Mouse (Mus musculus) E14TG2a.4 (cell line): ENCODE measurements around the gene Oaz1.
"Not testable (repeated sequence)": the region's sequence is repeated elsewhere in the genome, so short reads cannot be mapped to it uniquely, and the experiment has no call there.

ENCODE experiments used
- H3K27me3 ChIP-seq: 2 replicates; pipeline ENCODE4 v1.6.1; 2014; ENCODE audit warnings: low read length, control low read depth; ENCODE audit not compliant: insufficient read depth
- H3K36me3 ChIP-seq: 2 replicates; pipeline ENCODE4 v1.6.1; 2014; ENCODE audit warnings: low read length, control low read depth; ENCODE audit not compliant: insufficient read depth
- H3K4me1 ChIP-seq: replicated peaks from 2 replicates; pipeline ENCODE4 v1.6.1; 2014; ENCODE audit warnings: low read depth, low read length, control low read depth
- H3K4me3 ChIP-seq: replicated peaks from 2 replicates; pipeline ENCODE4 v1.5.1; 2014; ENCODE audit warnings: mild to moderate bottlenecking, low read length
- H3K9me3 ChIP-seq: 2 replicates; pipeline ENCODE4 v1.6.1; 2014; ENCODE audit warnings: low read length, control low read depth
- CTCF ChIP-seq: conservative IDR thresholded peaks from 2 replicates; pipeline ENCODE4 v1.5.1; 2014; ENCODE audit warnings: low read length
- NANOG ChIP-seq: IDR thresholded peaks from 2 replicates; pipeline ENCODE4 v1.6.1; 2014; ENCODE audit warnings: borderline replicate concordance, low read length, mixed read lengths
- POU5F1 ChIP-seq: IDR thresholded peaks from 2 replicates; pipeline ENCODE4 v1.6.1; 2014; ENCODE audit warnings: low read length, borderline replicate concordance

Oaz1 gene

DNA sequence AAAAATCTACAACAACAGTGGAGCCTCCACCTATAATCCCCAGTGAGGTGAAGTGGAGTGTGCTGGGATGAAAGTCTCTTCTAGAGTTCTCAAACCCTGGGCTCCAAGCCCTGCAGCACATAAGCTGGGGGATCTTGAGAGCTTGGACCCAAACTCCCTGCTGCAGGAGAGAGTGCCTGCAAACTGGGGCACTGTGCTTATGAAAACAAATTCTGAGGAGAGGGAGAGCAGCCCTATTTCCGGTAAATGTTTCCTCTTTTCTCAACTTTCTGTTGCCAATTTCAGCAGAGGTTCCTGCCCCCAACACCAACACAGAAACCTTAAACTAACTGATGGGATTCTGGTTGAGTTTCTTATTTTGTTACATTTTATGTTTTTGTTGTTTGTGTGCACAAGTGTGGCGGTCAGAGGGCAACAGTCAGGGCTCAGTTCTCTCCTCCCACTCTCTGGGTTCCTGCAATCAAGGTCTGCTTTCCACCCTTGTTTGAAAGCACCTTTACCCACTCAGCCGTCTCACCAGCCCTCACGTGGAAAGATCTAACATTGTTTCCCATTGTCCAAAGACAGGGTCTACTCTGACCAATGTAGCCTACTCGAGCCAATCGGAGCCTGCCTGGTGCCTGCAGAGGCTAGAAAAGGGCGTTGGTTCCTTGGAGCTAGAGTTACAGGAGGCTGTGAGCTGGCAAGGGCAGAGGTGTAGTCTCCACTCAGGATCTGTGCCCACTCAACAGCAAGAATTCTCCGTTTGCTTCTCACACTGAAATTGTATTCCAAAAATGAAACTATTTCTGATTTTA, 2.4 kb upstream of the Oaz1 start:
- no peak for TF ChIP-seq NANOG
- TF ChIP-seq CTCF: no peak
- no peak for TF ChIP-seq POU5F1

GRCm38 (mm10) chr10:80824827-80825226, 1.6 kb upstream of the Oaz1 start:
- peaks cover 43% of the 10 kb centered on the region for H3K4me1 ChIP-seq
- H3K9me3 ChIP-seq: no peaks in the 10 kb centered on the region
- H3K4me3 ChIP-seq: no peak overlapping the region
- H3K27me3 ChIP-seq: no peaks in the 10 kb centered on the region
- no peak for TF ChIP-seq NANOG
- no peak for TF ChIP-seq POU5F1
- no peak for TF ChIP-seq CTCF
- peaks cover 25% of the 10 kb centered on the region for H3K36me3 ChIP-seq

More for the DNA sequence above, 2.4 kb upstream of the Oaz1 start:
- Histone ChIP-seq H3K36me3 (peaks cover 18% of the 10 kb centered on the region), H3K27me3 (no peaks in the 10 kb centered on the region), H3K4me1 (peaks cover 36% of the 10 kb centered on the region), H3K9me3 (no peaks in the 10 kb centered on the region), H3K4me3 (peak overlapping the region; percentile 49; the same call in 1 of the 2 replicates)

- Histone ChIP-seq H3K4me3 (peak overlapping the region; percentile 89), H3K4me1 (peaks cover 64% of the 10 kb centered on the region), H3K36me3 (peaks cover 36% of the 10 kb centered on the region), H3K27me3 (peaks cover 2% of the 10 kb centered on the region), H3K9me3 (no peaks in the 10 kb centered on the region)
- no peak for TF ChIP-seq CTCF
- no peak for TF ChIP-seq POU5F1
- TF ChIP-seq NANOG: no peak
These were observed 810 bp downstream of the Oaz1 start for GRCm38 (mm10) chr10:80827063-80827869.

DNA sequence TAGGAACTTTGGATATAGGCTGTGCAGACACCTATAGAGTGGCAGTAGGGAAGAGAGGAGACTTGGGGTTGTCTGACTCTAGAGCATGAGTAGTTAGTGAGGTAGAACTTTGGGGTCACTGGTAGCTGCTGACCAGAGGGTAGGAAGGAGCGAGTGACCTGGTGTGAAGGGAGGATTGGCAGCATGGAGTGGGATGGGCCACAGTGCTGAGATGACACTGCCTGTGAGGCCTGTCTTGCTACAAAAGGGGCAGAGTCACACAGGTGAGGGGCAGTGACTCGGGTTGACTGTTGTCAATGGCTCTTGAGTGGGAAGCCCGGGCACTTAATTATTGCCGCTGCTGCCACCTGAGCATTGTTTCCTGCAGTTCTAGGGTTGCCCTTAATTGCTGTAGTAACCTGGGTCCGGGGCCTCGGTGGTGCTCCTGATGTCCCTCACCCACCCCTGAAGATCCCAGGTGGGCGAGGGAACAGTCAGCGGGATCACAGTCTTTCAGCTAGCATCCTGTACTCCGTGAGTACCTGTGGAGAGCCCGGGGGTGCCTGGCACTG, 1.5 kb downstream of the Oaz1 start:
- H3K4me3 ChIP-seq: peak overlapping the region; percentile 89
- H3K36me3 ChIP-seq: peaks cover 36% of the 10 kb centered on the region
- peaks cover 8% of the 10 kb centered on the region for H3K27me3 ChIP-seq
- no peaks in the 10 kb centered on the region for H3K9me3 ChIP-seq
- peaks cover 64% of the 10 kb centered on the region for H3K4me1 ChIP-seq
- TF ChIP-seq CTCF (no peak), NANOG (no peak), POU5F1 (no peak)

DNA sequence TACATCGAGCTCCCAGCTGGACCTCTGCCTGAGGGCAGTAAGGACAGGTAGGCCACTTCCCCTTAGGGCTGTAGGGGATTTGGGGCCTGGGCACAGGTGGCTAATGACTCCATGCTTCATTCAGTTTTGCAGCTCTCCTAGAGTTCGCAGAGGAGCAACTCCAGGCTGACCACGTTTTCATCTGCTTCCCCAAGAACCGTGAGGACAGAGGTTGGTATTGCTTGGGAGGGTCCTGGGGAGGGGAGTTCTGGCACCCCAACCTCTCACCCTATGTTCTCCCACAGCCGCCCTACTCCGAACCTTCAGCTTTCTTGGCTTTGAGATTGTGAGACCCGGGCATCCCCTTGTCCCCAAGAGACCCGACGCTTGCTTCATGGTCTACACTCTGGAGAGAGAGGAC, 2.1 kb downstream of the Oaz1 start:
- H3K27me3 ChIP-seq: peaks cover 15% of the 10 kb centered on the region
- H3K9me3 ChIP-seq, H3K4me3 ChIP-seq: not testable (repeated sequence)
- H3K4me1 ChIP-seq: peaks cover 64% of the 10 kb centered on the region
- H3K36me3 ChIP-seq: peaks cover 36% of the 10 kb centered on the region

DNA sequence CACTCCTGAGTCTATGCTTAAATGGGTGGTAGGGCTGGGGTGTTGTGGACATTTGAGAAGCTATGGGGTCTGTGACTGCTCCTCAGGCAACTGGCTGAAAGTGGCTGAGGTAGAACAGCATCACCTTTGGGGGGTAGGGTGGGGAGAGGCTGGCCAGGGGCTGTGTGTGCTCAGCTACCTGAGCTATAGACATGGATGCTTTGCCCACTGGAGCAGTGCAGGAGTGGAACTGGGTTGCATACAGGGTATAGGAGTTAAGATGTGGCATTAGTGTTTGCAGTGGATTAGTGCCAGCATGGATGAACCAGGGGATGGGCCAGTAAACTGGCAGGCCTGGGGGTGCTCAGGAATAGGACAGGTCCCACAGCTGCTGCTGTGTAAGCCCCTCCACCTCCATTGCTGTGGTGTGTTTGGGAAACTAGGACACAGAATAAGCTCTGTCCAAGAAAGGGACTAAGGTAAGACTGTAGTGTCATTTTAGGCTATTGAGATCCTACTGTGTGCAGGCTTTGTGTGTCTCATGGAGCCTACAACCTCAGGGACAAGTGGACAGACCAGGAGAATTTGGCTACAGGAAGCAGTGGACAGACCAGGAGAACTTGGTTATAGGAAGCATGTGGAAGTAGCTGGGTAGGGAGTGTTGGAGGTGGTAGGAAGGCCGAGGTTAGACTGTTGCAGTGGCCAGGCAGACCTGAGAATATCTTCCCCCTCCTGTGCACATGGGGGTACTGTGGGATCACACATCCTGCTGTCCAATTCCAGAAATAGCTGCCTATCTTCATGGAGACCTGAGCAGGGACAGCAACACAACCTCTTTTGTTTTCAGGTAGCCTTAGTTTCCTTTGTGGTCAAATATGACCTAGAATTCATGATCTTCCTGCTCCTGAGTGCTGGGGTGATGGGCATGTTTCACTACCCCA, 3.2 kb downstream of the Oaz1 start:
- TF ChIP-seq NANOG (no peak), POU5F1 (no peak), CTCF (no peak)
- Histone ChIP-seq H3K4me3 (no peak overlapping the region), H3K36me3 (peaks cover 36% of the 10 kb centered on the region), H3K9me3 (no peaks in the 10 kb centered on the region), H3K4me1 (peaks cover 57% of the 10 kb centered on the region), H3K27me3 (peaks cover 25% of the 10 kb centered on the region)

- TF ChIP-seq NANOG (no peak), CTCF (no peak), POU5F1 (no peak)
- Histone ChIP-seq H3K4me3 (no peak overlapping the region), H3K9me3 (no peaks in the 10 kb centered on the region), H3K36me3 (peaks cover 36% of the 10 kb centered on the region), H3K4me1 (peaks cover 62% of the 10 kb centered on the region), H3K27me3 (peaks cover 40% of the 10 kb centered on the region)
These were observed 4.7 kb downstream of the Oaz1 start for GRCm38 (mm10) chr10:80831136-80831535.
